Comparison of ENCODE assay signal across 16 mouse cellular contexts in the genomic region with DNA sequence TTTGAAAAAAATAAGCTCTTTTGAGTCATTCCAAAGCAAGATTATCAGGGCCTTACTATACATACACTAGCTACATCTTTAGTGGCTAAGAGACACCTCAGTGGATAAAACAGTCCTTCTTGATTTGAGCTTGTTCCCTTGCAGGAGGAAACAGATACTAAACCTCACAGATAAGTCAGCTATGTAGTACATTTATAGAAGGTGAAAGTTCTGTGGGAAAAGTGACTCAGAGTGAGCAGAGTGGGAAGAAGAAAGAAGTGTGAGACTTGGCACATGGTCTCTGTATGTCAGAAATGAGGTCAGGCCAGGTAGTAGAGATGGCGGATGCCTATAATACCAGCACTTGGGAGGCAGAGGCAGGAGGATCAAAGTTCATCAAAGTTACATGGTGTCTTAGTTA.
"Had no signal": no experiment of that assay in that cellular context is flagged by ENCODE, and none has a peak within 500 bp of the region (broad histone marks: within the 10 kb centered on the region; RNA-seq: fewer than 3 reads in every experiment).

No protein-coding gene starts in this region.

- H3K9ac ChIP-seq: liver, embryonic 15.5 days; neural tube, embryonic 12.5 days had no signal

- H3K4me2 ChIP-seq: liver, embryonic 11.5 days; liver, embryonic 15.5 days; neural tube, embryonic 12.5 days had no signal

- H3K27me3 ChIP-seq: liver, embryonic 15.5 days; neural tube, embryonic 12.5 days had no signal

- ATAC-seq: lung, postnatal 0 days had no signal

- H3K36me3 ChIP-seq: liver, embryonic 15.5 days; midbrain, embryonic 10.5 days; neural tube, embryonic 12.5 days had no signal

- H3K4me3 ChIP-seq: layer of hippocampus, adult 2 months; liver, embryonic 15.5 days; midbrain, embryonic 10.5 days; myocyte; neural tube, embryonic 12.5 days had no signal

- DNase-seq: kidney, adult 9 months; kidney, postnatal 4 days; left cerebral cortex, postnatal 4 days; lung, adult 2 months; lung, postnatal 36 days; midbrain, embryonic 14.5 days; thymus, adult 18-20 months; thymus, postnatal 14 days had no signal

- H3K27ac ChIP-seq: kidney, postnatal 0 days; layer of hippocampus, adult 2 months; liver, embryonic 15.5 days; midbrain, embryonic 10.5 days; neural tube, embryonic 12.5 days had no signal

- H3K4me1 ChIP-seq: liver, embryonic 15.5 days; midbrain, embryonic 10.5 days; neural tube, embryonic 12.5 days had no signal

- H3K9me3 ChIP-seq: liver, embryonic 15.5 days; neural tube, embryonic 12.5 days had no signal
